In genomic region chr9:119075685-119076084, GRCm38 (mm10) we compare ENCODE assay signal across 17 mouse cellular contexts. TPM values are rescaled to one million over a fixed set of nuclear protein-coding genes. Genes with fewer than 3 reads are reported as not detected.
DNase-seq lines count a peak whose midpoint lies in the region; ATAC-seq and TF ChIP-seq lines count a peak whose summit lies in the region.
"Had no signal": no experiment of that assay in that cellular context is flagged by ENCODE, and none has a peak within 500 bp of the region (broad histone marks: within the 10 kb centered on the region; RNA-seq: fewer than 3 reads in every experiment).

No protein-coding gene starts in this region.

- H3K27me3 ChIP-seq in heart, embryonic 13.5 days (replicated peaks): no peaks in the 10 kb centered on the region
- H3K27me3 ChIP-seq in testis, adult 2 months (ENCODE audit: control insufficient read depth, insufficient read depth, low read length): no peaks in the 10 kb centered on the region
- H3K27me3 ChIP-seq in liver, embryonic 14.5 days (ENCODE audit: control insufficient read depth, insufficient read depth, low read length): no peaks in the 10 kb centered on the region
- no peaks in the 10 kb centered on the region for H3K27me3 ChIP-seq in stomach, postnatal 0 days (ENCODE audit: control insufficient read depth, insufficient read depth, low read length)
- no peaks in the 10 kb centered on the region for H3K27me3 ChIP-seq in midbrain, embryonic 14.5 days (ENCODE audit: control insufficient read depth, insufficient read depth, low read length)
- H3K27me3 ChIP-seq: embryonic facial prominence, embryonic 15.5 days; forebrain, embryonic 12.5 days; stomach, embryonic 15.5 days had no signal

- H3K4me1 ChIP-seq in heart, embryonic 13.5 days: peaks cover 19% of the 10 kb centered on the region
- H3K4me1 ChIP-seq in testis, adult 2 months (ENCODE audit: control insufficient read depth, insufficient read depth, low read length): peaks cover 21% of the 10 kb centered on the region
- no peaks in the 10 kb centered on the region for H3K4me1 ChIP-seq in liver, embryonic 14.5 days (replicated peaks; ENCODE audit: control insufficient read depth in 2 of 2, insufficient read depth in 2 of 2, low read length in 1 of 2)
- no peaks in the 10 kb centered on the region for H3K4me1 ChIP-seq in stomach, postnatal 0 days (replicated peaks; ENCODE audit: control insufficient read depth, insufficient read depth)
- no peaks in the 10 kb centered on the region for H3K4me1 ChIP-seq in midbrain, embryonic 14.5 days (ENCODE audit: control insufficient read depth, insufficient read depth, low read length)
- H3K4me1 ChIP-seq: embryonic facial prominence, embryonic 15.5 days; forebrain, embryonic 12.5 days had no signal

- H3K4me2 ChIP-seq in heart, embryonic 13.5 days: 0 out of 2 replicates have a peak overlapping the region, but pooled peaks have one; percentile 12
- no peak overlapping the region for H3K4me2 ChIP-seq in liver, embryonic 14.5 days (ENCODE audit: low read depth)
- H3K4me2 ChIP-seq in stomach, postnatal 0 days (replicated peaks; ENCODE audit: low read depth): no peak overlapping the region
- H3K4me2 ChIP-seq in midbrain, embryonic 14.5 days (ENCODE audit: low read length): no peak overlapping the region
- H3K4me2 ChIP-seq: embryonic facial prominence, embryonic 15.5 days; forebrain, embryonic 12.5 days; stomach, embryonic 15.5 days had no signal

- H3K36me3 ChIP-seq in heart, embryonic 13.5 days: peaks cover 91% of the 10 kb centered on the region
- H3K36me3 ChIP-seq in testis, adult 2 months (ENCODE audit: control insufficient read depth, insufficient read depth, low read length): no peaks in the 10 kb centered on the region
- no peaks in the 10 kb centered on the region for H3K36me3 ChIP-seq in liver, embryonic 14.5 days (replicated peaks; ENCODE audit: control insufficient read depth, insufficient read depth, low read depth)
- H3K36me3 ChIP-seq in stomach, postnatal 0 days (ENCODE audit: control insufficient read depth, insufficient read depth, low read length): peaks cover 7% of the 10 kb centered on the region
- peaks cover 22% of the 10 kb centered on the region for H3K36me3 ChIP-seq in midbrain, embryonic 14.5 days (ENCODE audit: control insufficient read depth, insufficient read depth, low read length)

- no peaks in the 10 kb centered on the region for H3K9me3 ChIP-seq in heart, embryonic 13.5 days
- H3K9me3 ChIP-seq in liver, embryonic 14.5 days (ENCODE audit: control insufficient read depth, low read length): no peaks in the 10 kb centered on the region
- no peaks in the 10 kb centered on the region for H3K9me3 ChIP-seq in stomach, postnatal 0 days (ENCODE audit: control insufficient read depth, low read length)
- no peaks in the 10 kb centered on the region for H3K9me3 ChIP-seq in midbrain, embryonic 14.5 days (ENCODE audit: control insufficient read depth, low read length)
- H3K9me3 ChIP-seq: embryonic facial prominence, embryonic 15.5 days; forebrain, embryonic 12.5 days; stomach, embryonic 15.5 days had no signal

- TF ChIP-seq POLR2A in testis, adult 2 months (IDR thresholded peaks at IDR 0.05; ENCODE audit: control insufficient read depth, low read depth, low read length): no peak

- H3K4me3 ChIP-seq in heart, embryonic 13.5 days: no peak overlapping the region
- H3K4me3 ChIP-seq in testis, adult 2 months (ENCODE audit: control insufficient read depth, low read depth, low read length): peak overlapping the region; percentile 53
- no peak overlapping the region for H3K4me3 ChIP-seq in liver, embryonic 14.5 days (ENCODE audit: insufficient read depth in 1 of 2, low read depth in 2 of 2, low read length in 2 of 2)
- no peak overlapping the region for H3K4me3 ChIP-seq in stomach, postnatal 0 days (ENCODE audit: low read depth, low read length)
- H3K4me3 ChIP-seq in midbrain, embryonic 14.5 days (replicated peaks; ENCODE audit: low read depth, low read length): no peak overlapping the region
- H3K4me3 ChIP-seq: embryonic facial prominence, embryonic 15.5 days; forebrain, embryonic 12.5 days; stomach, embryonic 15.5 days had no signal

- no peak for TF ChIP-seq EP300 in liver, embryonic 14.5 days (IDR thresholded peaks at IDR 0.05; ENCODE audit: low read depth)
- TF ChIP-seq EP300 in stomach, postnatal 0 days (optimal IDR thresholded peaks at IDR 0.05): no peak

- ATAC-seq in heart, embryonic 13.5 days (ENCODE audit: extremely low read depth, insufficient number of reproducible peaks, low FRiP score, low TSS enrichment): no peak
- peak; percentile 22; the same call in 1 of the 2 replicates for ATAC-seq in liver, embryonic 14.5 days (ENCODE audit: insufficient read depth)
- ATAC-seq in stomach, postnatal 0 days (ENCODE audit: low FRiP score, low TSS enrichment): peak; percentile 34; the same call in 1 of the 2 replicates
- ATAC-seq in midbrain, embryonic 14.5 days (ENCODE audit: low FRiP score, low TSS enrichment): no peak

- H3K27ac ChIP-seq in heart, embryonic 13.5 days (replicated peaks): no peak overlapping the region
- H3K27ac ChIP-seq in testis, adult 2 months (ENCODE audit: control insufficient read depth, insufficient read depth, low read depth, low read length): no peak overlapping the region
- no peak overlapping the region for H3K27ac ChIP-seq in liver, embryonic 14.5 days
- no peak overlapping the region; the same call in 1 of the 2 replicates for H3K27ac ChIP-seq in stomach, postnatal 0 days (replicated peaks)
- no peak overlapping the region for H3K27ac ChIP-seq in midbrain, embryonic 14.5 days (replicated peaks; ENCODE audit: low read depth, low read length)
- H3K27ac ChIP-seq: embryonic facial prominence, embryonic 15.5 days; forebrain, embryonic 12.5 days; kidney, postnatal 0 days; stomach, embryonic 15.5 days had no signal

- no peak overlapping the region for H3K9ac ChIP-seq in heart, embryonic 13.5 days
- no peak overlapping the region for H3K9ac ChIP-seq in liver, embryonic 14.5 days (replicated peaks)
- H3K9ac ChIP-seq in stomach, postnatal 0 days (ENCODE audit: low read length): no peak overlapping the region
- no peak overlapping the region for H3K9ac ChIP-seq in midbrain, embryonic 14.5 days (replicated peaks; ENCODE audit: low read length)
- H3K9ac ChIP-seq: embryonic facial prominence, embryonic 15.5 days; forebrain, embryonic 12.5 days; stomach, embryonic 15.5 days had no signal

- no peak for DNase-seq in heart, adult 18-20 months
- no peak for DNase-seq in testis, postnatal 10 days (ENCODE audit: low spot score)
- no peak for DNase-seq in liver, embryonic 14.5 days (ENCODE audit: low read depth in 3 of 3, low spot score in 3 of 3)
- DNase-seq in stomach, postnatal 0 days (ENCODE audit: low spot score): no peak
- no peak for DNase-seq in kidney, adult 11 months
- no peak for DNase-seq in midbrain, embryonic 14.5 days
- DNase-seq: adrenal gland, postnatal 25 days; cerebellum, adult 9-10 months; layer of hippocampus, adult 9-11 months; retina, postnatal 1 day; spleen, adult 18-20 months had no signal

- 50% methylated on average over 16 of the region's 16 CpGs for WGBS in heart, embryonic 13.5 days
- 57% methylated on average over 16 of the region's 16 CpGs for WGBS in liver, embryonic 14.5 days (ENCODE audit: insufficient replicate concordance)
- 59% methylated on average over 16 of the region's 16 CpGs for WGBS in stomach, postnatal 0 days
- WGBS in midbrain, embryonic 14.5 days: 79% methylated on average over 16 of the region's 16 CpGs

- no peak for TF ChIP-seq CTCF in testis, adult 2 months (IDR thresholded peaks at IDR 0.05; ENCODE audit: control insufficient read depth, insufficient read depth, insufficient replicate concordance, low read depth, low read length)
- no peak for TF ChIP-seq CTCF in liver, embryonic 14.5 days (IDR thresholded peaks at IDR 0.05; ENCODE audit: low read depth)
- TF ChIP-seq CTCF in stomach, postnatal 0 days (IDR thresholded peaks at IDR 0.05; ENCODE audit: low read depth): no peak

RNA-seq across cellular contexts. Expression of gene Plcd1, which starts 17.6 kb away (rescaled TPM):
- polyA plus RNA-seq in heart, embryonic 13.5 days (2015; fragmentation: Nextera tagmentation; extraction: Ambion mirVana): 15.8 and 16.5 TPM in 2 replicates
- total RNA-seq in heart, adult 18-20 months (2021): 10 to 100 TPM; 14.1 to 16.5 TPM
- polyA plus RNA-seq in testis, adult 2 months (2012; rRNA removed): 13.4 and 13.9 TPM in 2 replicates
- 0.97 and 1.1 TPM in 2 replicates for polyA plus RNA-seq in liver, embryonic 14.5 days (2012; rRNA removed)
- polyA plus RNA-seq in liver, embryonic 14.5 days (2014; fragmentation: Nextera tagmentation; extraction: Ambion mirVana): 0.95 and 1.2 TPM in 2 replicates
- 35.3 and 39.2 TPM in 2 replicates for polyA plus RNA-seq in stomach, postnatal 0 days (2015; fragmentation: Nextera tagmentation; extraction: Ambion mirVana)
- 13.6 and 17.0 TPM in 2 replicates for polyA plus RNA-seq in midbrain, embryonic 14.5 days (2014; fragmentation: Nextera tagmentation; extraction: Ambion mirVana)

RNA-seq across cellular contexts. Expression of gene Vill, which starts 23.1 kb away (rescaled TPM):
- polyA plus RNA-seq in heart, embryonic 13.5 days (2015; fragmentation: Nextera tagmentation; extraction: Ambion mirVana): 10.6 and 11.5 TPM in 2 replicates
- 1 to 10 TPM in 1 of 2 experiments, under 1 TPM in 1; 0.42 to 1.3 TPM for total RNA-seq in heart, adult 18-20 months (2021)
- 8.7 and 11.4 TPM in 2 replicates for polyA plus RNA-seq in testis, adult 2 months (2012; rRNA removed)
- 9.7 and 10.4 TPM in 2 replicates for polyA plus RNA-seq in liver, embryonic 14.5 days (2012; rRNA removed)
- 7.4 and 8.4 TPM in 2 replicates for polyA plus RNA-seq in liver, embryonic 14.5 days (2014; fragmentation: Nextera tagmentation; extraction: Ambion mirVana)
- polyA plus RNA-seq in stomach, postnatal 0 days (2015; fragmentation: Nextera tagmentation; extraction: Ambion mirVana): 55.0 and 61.3 TPM in 2 replicates
- 2.1 and 2.6 TPM in 2 replicates for polyA plus RNA-seq in midbrain, embryonic 14.5 days (2014; fragmentation: Nextera tagmentation; extraction: Ambion mirVana)

RNA-seq across cellular contexts. Expression of gene Dlec1, which starts 26.6 kb away (rescaled TPM):
- polyA plus RNA-seq in heart, embryonic 13.5 days (2015; fragmentation: Nextera tagmentation; extraction: Ambion mirVana): 0.21 and 0.29 TPM in 2 replicates
- total RNA-seq in heart, adult 18-20 months (2021): under 1 TPM in 1 of 2 experiments, not detected in 1; 0.64 TPM
- 24.9 and 26.2 TPM in 2 replicates for polyA plus RNA-seq in testis, adult 2 months (2012; rRNA removed)
- 0.04 and 0.06 TPM in 2 replicates for polyA plus RNA-seq in liver, embryonic 14.5 days (2012; rRNA removed)
- polyA plus RNA-seq in liver, embryonic 14.5 days (2014; fragmentation: Nextera tagmentation; extraction: Ambion mirVana): 0.04 TPM in 1 of 2 replicates, not detected in the other
- 0.18 TPM in 2 replicates for polyA plus RNA-seq in stomach, postnatal 0 days (2015; fragmentation: Nextera tagmentation; extraction: Ambion mirVana)
- polyA plus RNA-seq in midbrain, embryonic 14.5 days (2014; fragmentation: Nextera tagmentation; extraction: Ambion mirVana): 0.27 and 1.2 TPM in 2 replicates

Comparison
In these comparisons a context has a peak if more than half of its experiments do, and no peak if none do; other contexts are left out.
1. ATAC-seq: peak in liver, embryonic 14.5 days (single experiment) and stomach, postnatal 0 days (single experiment); none in heart, embryonic 13.5 days (single experiment) and midbrain, embryonic 14.5 days (single experiment).
2. RNA of gene Dlec1, which starts 26.6 kb away (polyA plus RNA-seq): 24.9 to 26.2 TPM in testis, adult 2 months; 0.27 to 1.2 TPM in midbrain, embryonic 14.5 days, 0.21 to 0.29 TPM in heart, embryonic 13.5 days, 0.18 TPM in stomach, postnatal 0 days and 0.04 to 0.06 TPM in liver, embryonic 14.5 days; every median in the first group is over 10 times any median in the second.